In genomic region chr15:11975836-11976235, GRCm38 (mm10) we compare ENCODE assay signal across 10 mouse cellular contexts. TPM values are rescaled to one million over a fixed set of nuclear protein-coding genes. Genes with fewer than 3 reads are reported as not detected.
DNase-seq lines count a peak whose midpoint lies in the region.
"Had no signal": no experiment of that assay in that cellular context is flagged by ENCODE, and none has a peak within 500 bp of the region (broad histone marks: within the 10 kb centered on the region; RNA-seq: fewer than 3 reads in every experiment).

No protein-coding gene starts in this region.

- intact Hi-C loops in heart, postnatal 14 days (cut with DNase I), result loop anchor here (10.0 kb wide), 1 partner anchor 399 kb away; no protein-coding TSS in a partner anchor

- peak; percentile 32 to 40 for DNase-seq in heart, postnatal 14 days
- DNase-seq in heart, adult 8-10 months (ENCODE audit: low spot score), result no peak
- DNase-seq in ovary, postnatal 36 days (ENCODE audit: low spot score), result peak; percentile 20
- no peak for DNase-seq in ovary, adult 18-20 months (ENCODE audit: low spot score)
- DNase-seq in gastrocnemius, postnatal 25 days, result peak; percentile 40
- DNase-seq in layer of hippocampus, postnatal 10 days (ENCODE audit: low spot score in 2 of 2), result no peak
- DNase-seq in kidney, adult 9 months, result no peak
- DNase-seq: cerebellum, postnatal 14 days; heart, adult 11 months; kidney, postnatal 36 days had no signal

RNA-seq across cellular contexts. Expression of gene Sub1, which starts 20.9 kb away (rescaled TPM):
- 10 to 100 TPM; 85.2 to 99.5 TPM for total RNA-seq in heart, postnatal 14 days (2021)
- total RNA-seq in heart, adult 8-10 months (2022), result 10 to 100 TPM; 68.9 to 91.2 (median 83.6) TPM
- 10 to 100 TPM; 83.4 to 86.2 TPM for total RNA-seq in gastrocnemius, postnatal 25 days (2021)
- total RNA-seq in layer of hippocampus, postnatal 10 days (2021), result 100 to 1,000 TPM; 338 to 348 TPM

Comparison
In these comparisons a context has a peak if more than half of its experiments do, and no peak if none do; other contexts are left out.
1. DNase-seq: peak in heart, postnatal 14 days (2 of 2), ovary, postnatal 36 days (single experiment) and gastrocnemius, postnatal 25 days (single experiment); none in heart, adult 8-10 months (single experiment), ovary, adult 18-20 months (single experiment), layer of hippocampus, postnatal 10 days (0 of 2) and kidney, adult 9 months (single experiment).